Mouse (Mus musculus): ENCODE measurements around the gene Fads6.

Fads6 gene

DNA sequence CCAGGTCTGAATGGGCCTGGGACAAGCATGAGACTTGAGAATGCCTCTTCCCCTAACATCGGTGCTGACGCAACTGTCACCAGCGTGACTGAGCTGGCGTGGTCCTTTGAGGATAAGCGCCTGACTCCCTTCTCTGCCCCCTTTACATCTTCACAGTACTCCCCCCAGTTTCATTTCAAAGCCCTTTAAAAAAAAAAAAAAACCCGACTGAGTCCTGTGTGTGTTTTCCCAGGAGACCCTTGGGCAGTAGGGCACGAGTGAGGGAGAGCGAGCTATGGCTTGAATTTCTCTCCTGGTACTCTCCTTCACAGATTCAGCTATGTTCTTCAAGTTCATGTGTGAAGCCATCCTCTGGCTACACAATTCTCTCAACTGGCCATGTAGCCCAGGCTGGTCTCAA, 697 bp upstream of the Fads6 start:
- DNase-seq: no peak

- DNase-seq: no peak
Observed at GRCm38 (mm10) chr11:115296471-115297210, 822 bp downstream of the Fads6 start.

GRCm38 (mm10) chr11:115295939-115296338, 1.5 kb downstream of the Fads6 start:
- DNase-seq: no peak

DNA sequence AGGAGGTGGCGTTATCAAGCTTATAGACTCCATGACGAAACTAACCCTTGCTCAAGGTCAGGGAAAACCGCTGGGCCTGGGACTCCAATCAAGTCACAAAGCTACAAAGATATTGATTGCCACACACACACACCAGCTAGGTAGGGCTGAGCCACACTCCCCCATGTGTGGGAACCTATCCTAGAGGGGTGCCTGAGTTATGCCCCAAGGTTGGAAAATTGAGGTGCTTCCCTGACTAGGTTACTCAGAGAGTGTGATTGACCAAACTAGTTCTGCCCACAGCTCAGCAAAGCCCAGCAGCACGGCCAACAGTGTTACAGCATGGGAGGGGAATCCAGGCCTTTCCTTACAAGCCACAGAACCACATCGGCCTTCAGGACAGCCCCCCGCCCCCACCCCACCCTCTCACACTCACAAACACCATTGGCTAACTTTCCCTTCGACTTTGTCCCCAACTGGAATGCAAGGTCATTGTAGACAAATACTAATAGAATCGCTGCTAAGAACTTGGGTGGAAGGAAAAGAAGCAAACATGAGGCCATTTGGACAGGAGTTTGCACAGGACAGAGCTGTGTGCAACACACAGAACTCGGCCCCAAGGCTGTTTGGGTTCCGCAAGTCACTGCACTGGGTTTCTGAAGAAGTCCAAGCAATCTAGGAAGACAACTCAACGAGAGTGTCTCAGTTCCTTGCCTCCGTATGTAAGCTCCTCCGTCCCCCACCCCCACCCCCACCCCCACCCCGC, 4.7 kb downstream of the Fads6 start:
- no peak for DNase-seq

- no peak for DNase-seq
Observed at GRCm38 (mm10) chr11:115291503-115291902, 6.0 kb downstream of the Fads6 start.

DNA sequence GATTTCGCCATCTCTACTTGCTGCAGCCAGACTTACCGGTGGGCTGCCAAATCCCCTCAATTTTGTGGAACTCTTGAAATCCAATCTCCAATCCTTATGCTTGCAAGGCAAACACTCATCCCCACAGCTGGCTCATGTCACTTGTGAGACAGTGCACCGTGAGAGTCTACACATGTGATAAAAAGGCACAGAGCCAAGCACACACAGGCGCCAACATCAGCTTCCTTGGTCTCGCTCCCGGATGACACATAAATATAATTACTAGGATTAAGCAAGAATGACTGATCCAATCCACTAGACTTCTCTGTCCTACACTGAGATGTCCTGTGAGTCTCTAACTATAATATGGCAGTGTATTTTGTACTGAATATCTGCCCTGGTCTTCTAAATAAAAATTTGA, 6.5 kb downstream of the Fads6 start:
- no peak for DNase-seq

DNA sequence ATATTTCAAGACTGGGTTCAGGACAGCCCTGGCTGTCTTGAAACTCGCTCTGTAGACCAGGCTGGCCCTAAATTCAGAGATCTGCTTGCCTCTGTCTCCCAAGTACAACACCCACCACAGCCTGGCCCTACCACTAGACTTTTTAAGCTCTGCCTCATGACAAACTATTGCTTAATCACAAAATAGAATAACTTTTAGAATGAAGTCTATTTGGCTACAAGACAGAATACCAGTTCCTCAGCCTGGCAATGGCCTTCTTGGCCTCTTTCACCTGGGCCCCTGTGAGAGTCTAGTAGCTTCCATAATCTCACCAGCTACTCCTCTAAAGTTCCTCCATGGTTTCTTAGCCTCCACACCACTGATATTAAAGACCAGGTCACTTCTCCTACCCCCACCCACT, 7.1 kb downstream of the Fads6 start:
- no peak for DNase-seq

- no peak for DNase-seq
Observed at GRCm38 (mm10) chr11:115289885-115290284, 7.6 kb downstream of the Fads6 start.

GRCm38 (mm10) chr11:115288305-115288704, 9.2 kb downstream of the Fads6 start:
- DNase-seq: no peak

- no peak for DNase-seq
Observed at GRCm38 (mm10) chr11:115287386-115287785, 10.1 kb downstream of the Fads6 start.

DNA sequence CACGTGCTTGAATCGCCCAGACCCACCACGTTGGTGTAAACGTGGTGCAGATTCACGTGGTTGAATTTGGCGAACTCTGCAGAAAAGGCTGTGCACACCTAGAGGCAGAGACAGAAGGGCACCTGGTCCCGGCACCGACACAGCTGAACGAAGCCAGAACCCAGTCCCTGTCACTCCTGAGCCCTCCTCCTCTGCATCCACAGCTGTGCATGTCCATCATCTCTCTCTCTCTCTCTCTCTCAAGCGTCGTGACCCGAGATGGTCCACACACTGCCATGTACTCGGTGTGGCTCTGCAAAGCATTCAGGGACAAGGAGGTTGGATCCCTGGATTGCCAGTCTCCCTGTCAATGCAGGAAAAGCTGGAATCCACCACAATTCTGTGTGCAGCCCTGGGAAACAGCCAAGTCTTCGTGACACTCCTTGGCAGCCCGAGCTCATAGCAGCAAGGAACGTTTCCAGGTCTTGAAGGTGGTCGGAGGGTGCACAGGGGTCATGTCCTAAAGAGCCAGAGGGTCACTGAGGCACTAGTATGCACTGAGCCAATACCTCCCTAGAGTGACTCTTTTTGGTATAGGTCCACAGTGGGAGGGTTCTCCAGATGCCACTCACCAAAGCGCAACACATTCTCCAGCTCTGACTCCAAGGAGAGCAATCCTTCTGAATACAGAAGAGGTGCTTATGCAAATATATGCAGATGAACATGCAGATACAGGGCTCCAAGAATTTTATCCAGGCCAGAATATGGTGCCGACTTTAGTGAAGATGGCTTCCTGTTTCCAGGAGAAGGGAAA, 11.1 kb downstream of the Fads6 start:
- DNase-seq: no peak

DNA sequence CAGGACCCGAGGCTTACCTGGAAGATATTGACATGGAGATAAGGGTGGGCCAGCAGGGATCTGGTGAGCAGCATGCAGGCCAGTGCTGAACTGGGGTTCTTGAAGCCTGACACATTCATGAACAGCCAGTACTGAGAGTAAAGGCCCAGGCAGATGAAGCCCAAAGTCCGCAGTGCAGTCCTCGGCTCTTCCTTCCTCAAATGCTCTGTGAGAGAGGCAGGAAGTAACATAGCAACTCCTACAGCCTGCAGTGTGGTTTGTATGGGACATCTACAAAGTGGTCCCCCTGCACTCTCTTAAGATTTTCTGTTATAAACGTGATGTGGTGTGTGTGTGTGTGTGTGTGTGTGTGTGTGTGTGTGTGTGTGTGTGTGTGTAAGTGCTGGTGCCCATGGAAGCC, 12.2 kb downstream of the Fads6 start:
- DNase-seq: no peak

GRCm38 (mm10) chr11:115283891-115284620, 13.4 kb downstream of the Fads6 start:
- no peak for DNase-seq

DNA sequence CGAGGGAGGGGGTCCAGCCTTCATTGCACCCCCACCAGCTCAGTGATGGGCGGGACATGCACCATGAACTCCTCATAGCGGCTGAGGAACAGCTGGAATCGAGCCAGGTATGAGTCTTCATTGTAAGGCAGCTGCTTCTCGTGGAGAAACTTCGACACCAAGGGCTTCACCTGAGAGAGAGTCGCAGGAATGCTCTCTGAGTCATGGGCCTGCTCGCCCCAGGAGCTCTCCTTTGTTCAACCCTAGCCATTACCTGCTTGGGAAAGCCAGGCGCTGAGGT, 14.0 kb downstream of the Fads6 start:
- no peak for DNase-seq

DNA sequence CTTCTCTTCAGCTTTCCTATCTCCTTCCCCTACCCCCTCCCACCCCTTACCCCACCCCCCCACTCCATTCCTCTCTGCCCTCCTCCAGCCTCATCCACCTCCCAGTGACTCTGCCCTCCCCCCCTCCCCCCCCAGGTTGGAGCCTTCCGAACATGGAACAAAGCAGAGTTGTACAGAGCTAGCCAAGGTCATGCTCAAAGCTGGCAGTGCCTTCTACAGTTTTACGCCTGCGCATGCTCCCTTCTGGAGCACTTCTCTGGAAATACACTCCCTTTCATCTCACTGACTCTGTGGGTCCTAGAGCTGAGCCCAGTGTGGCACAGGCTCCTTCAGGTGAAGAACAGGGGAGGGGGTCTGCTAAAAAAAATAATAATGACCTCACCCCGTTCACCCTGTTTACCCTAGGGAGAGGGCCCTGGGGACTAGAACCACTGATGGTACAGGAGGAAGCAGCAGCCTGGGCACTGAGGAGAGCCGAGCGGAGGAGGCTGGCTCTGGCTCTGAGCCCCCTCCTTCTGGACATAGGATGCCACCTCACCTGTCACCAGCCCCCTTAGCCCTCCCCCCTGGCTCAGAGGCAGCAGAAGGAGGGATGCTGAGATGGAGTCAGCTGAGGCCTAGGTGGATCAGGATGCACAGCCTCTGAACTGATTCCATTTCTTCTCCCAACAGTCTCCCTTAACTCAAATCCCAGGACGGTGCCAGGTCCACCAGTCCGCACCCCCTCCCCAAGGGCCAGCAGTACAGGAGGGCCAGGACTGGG, 14.6 kb downstream of the Fads6 start:
- no peak for DNase-seq

- DNase-seq: no peak
Observed at GRCm38 (mm10) chr11:115282295-115282694, 15.2 kb downstream of the Fads6 start.

- no peak for DNase-seq
Observed at GRCm38 (mm10) chr11:115279726-115280125, 17.7 kb downstream of the Fads6 start.

- no peak for DNase-seq
Observed at GRCm38 (mm10) chr11:115278176-115278575, 19.3 kb downstream of the Fads6 start.

DNA sequence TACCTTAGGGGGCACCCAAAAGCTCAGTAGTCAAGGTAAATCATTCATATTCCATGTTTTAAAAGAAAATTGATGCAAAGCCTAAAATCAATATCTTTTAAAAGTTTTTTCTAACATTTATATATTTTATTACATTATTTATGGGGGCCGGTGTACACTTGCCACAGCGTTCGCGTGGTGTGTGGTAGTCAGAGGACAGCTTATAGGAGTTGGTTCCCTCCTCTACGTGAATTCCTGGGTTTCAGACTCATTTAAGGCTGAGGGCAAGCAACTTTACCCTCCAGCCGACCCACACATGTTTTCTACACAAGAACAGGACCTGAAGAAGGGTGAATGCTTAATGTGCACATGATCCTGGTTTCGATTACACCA, 19.9 kb downstream of the Fads6 start:
- no peak for DNase-seq

DNA sequence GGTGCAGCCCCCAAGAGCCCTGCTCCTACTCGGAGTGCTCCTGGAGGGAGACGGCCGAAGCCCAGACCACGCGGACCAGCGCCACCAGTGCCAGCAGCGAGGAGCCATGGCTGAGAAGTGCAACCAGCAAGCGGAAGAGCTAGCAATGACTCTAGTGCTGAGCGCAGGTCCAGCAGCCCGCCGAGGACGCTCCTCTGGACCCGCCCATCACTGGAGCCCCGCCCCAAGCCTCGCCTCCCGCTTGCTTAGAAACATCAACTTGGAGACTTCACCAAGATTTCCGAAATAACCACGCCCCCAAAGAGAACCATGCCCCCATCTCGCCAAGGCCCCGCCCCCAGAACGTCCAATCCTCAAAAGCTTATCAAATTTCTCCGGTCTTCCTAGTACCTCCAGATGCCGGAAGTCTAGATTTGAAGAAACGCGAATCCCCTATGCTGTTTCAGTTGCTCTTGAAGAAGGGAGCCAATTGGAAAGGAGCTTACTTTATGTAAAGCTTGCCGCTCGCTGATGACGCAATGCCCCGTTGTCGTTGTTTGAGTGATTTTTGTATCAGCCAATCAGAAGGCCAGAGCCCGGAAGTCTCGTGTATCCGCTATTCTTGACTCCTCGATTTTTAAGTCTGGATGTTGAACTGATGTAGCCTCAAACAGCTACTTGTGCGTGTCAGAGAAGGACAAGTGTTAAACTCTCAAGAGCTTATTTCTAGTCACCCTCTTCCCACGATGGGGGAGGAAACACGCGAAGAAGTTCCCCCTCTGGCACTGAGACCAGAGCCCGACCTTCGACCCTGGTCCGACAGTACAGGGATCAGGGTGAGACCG, 20.5 kb downstream of the Fads6 start, which contains the start of gene Fdxr:
Fdxr (minus strand) TSS at position 271 of the 824 bp plus-strand sequence.
- peak; percentile 99 for DNase-seq

- DNase-seq: no peak
Observed at GRCm38 (mm10) chr11:115275954-115276353, 21.5 kb downstream of the Fads6 start.
